Mouse (Mus musculus): ENCODE results near the gene Kdm2b.

GRCm38 (mm10) chr5:122937958-122938540, 51.6 kb downstream of the Kdm2b start:
- no peak for TF ChIP-seq POLR2A (IDR thresholded peaks at IDR 0.05; ENCODE audit: control insufficient read depth, extremely low read depth, insufficient read depth, low read length, poor library complexity)
- TF ChIP-seq CTCF (IDR thresholded peaks at IDR 0.05; ENCODE audit: borderline replicate concordance, control insufficient read depth, extremely low read depth, insufficient read depth, low read length, poor library complexity), result no peak
